Mouse (Mus musculus) MEL (cell line): Measurements from ENCODE around the gene Chrna9.

Experiments used
- CTCF ChIP-seq, 3 experiments: IDR thresholded peaks in 2 of 3; conservative IDR thresholded peaks in 1 of 3; 2 replicates each; pipeline ENCODE4 v1.5.1; 2011 to 2012; ENCODE audit warnings: low read length in 3 of 3, low read depth in 2 of 3, mild to moderate bottlenecking in 2 of 3, improper control_type of control experiment in 1 of 3, inconsistent platforms in 1 of 3, mixed read lengths in 1 of 3, moderate library complexity in 1 of 3; ENCODE audit not compliant: control insufficient read depth in 1 of 3, insufficient read depth in 1 of 3, poor library complexity in 1 of 3, severe bottlenecking in 1 of 3
- HCFC1 ChIP-seq: IDR thresholded peaks from 2 replicates; pipeline ENCODE4 v1.6.1; 2012; ENCODE audit warnings: low read depth, mild to moderate bottlenecking, inconsistent platforms, low read length, improper control_type of control experiment, moderate library complexity

GRCm38 (mm10) chr5:65909321-65909720 is 25.4 kb upstream of the Chrna9 start:
- TF ChIP-seq HCFC1 (no peak), CTCF (IDR thresholded peaks at IDR 0.05 in 2 of 3, conservative IDR thresholded peaks at IDR 0.05 in 1 of 3; ENCODE audit: control insufficient read depth in 1 of 3, insufficient read depth in 1 of 3, low read depth in 2 of 3, low read length in 3 of 3, poor library complexity in 1 of 3, severe bottlenecking in 1 of 3) (no peak)
